Mouse (Mus musculus) kidney, adult 2 months (tissue): ENCODE results near the gene Tmem81.

Experiments used
- CTCF ChIP-seq: fragments of 200-500 bp; conservative IDR thresholded peaks from 2 replicates; pipeline ENCODE4 v1.5.1; 2011; ENCODE audit warnings: low read depth, mild to moderate bottlenecking, control low read depth, low read length, moderate library complexity, mixed read lengths; ENCODE audit not compliant: insufficient read depth, insufficient read length
- POLR2A ChIP-seq: fragments of 200-500 bp; IDR thresholded peaks from one replicate; pipeline ENCODE4 v1.6.1; 2011; ENCODE audit warnings: low read depth, low read length, control low read depth

GRCm38 (mm10) chr1:132476575-132476927, 29.5 kb upstream of the Tmem81 start:
- TF ChIP-seq CTCF: no peak
- no peak for TF ChIP-seq POLR2A
